Mouse (Mus musculus): ENCODE data around the gene Mcidas. TPM values are rescaled to one million over a fixed set of nuclear protein-coding genes. Genes with fewer than 3 reads are reported as not detected.

The Mcidas gene
- total RNA-seq (2023): not detected

GRCm38 (mm10) chr13:112993531-112994152 is at the start of gene Mcidas:
Gene Mcidas, plus strand, starts transcription at chr13:112993845.

GRCm38 (mm10) chr13:112987532-112987943 is 6.1 kb upstream of the Mcidas start, which contains the start of gene Ccno:
Gene Ccno, plus strand, starts transcription at chr13:112987802.

GRCm38 (mm10) chr13:113034950-113035421 is 41.3 kb downstream of the Mcidas start, which contains the start of gene Cdc20b:
Gene Cdc20b, plus strand, starts transcription at chr13:113035111.

GRCm38 (mm10) chr13:113046211-113046883 is 52.7 kb downstream of the Mcidas start, which contains the start of gene Gpx8:
Gene Gpx8, minus strand, starts transcription at chr13:113046410.

Other genes starting within 250 kb of the Mcidas start
- not detected for gene Plpp1, start 193.1 kb upstream of the Mcidas start, total RNA-seq (2023)
- gene Mtrex, start 66.4 kb upstream of the Mcidas start, total RNA-seq (2023): 10 to 100 TPM; 59.4 to 64.3 TPM
- gene Dhx29, start 66.4 kb upstream of the Mcidas start, total RNA-seq (2023): 10 to 100 TPM; 22.1 to 22.3 TPM
- gene Ccno, start 6.0 kb upstream of the Mcidas start, total RNA-seq (2023): under 1 TPM in 1 of 2 experiments, not detected in 1; 0.30 TPM
- gene Cdc20b, start 41.3 kb downstream of the Mcidas start, total RNA-seq (2023): not detected
- not detected for gene Gpx8, start 52.6 kb downstream of the Mcidas start, total RNA-seq (2023)
- 1 to 10 TPM in 1 of 2 experiments, not detected in 1; 3.7 TPM for gene Gzma, start 107.1 kb downstream of the Mcidas start, total RNA-seq (2023)
- gene Esm1, start 215.8 kb downstream of the Mcidas start, total RNA-seq (2023): not detected
- not detected for gene Gzmk, start 232.1 kb downstream of the Mcidas start, total RNA-seq (2023)